8 mouse cellular contexts compared by ENCODE assay signal in genomic region chr8:95141469-95142074, GRCm38 (mm10).
DNase-seq lines count a peak whose midpoint lies in the region; ATAC-seq and TF ChIP-seq lines count a peak whose summit lies in the region.

No protein-coding gene starts in this region.

- no peaks in the 10 kb centered on the region for H3K9me3 ChIP-seq in heart, embryonic 14.5 days (ENCODE audit: control insufficient read depth, low read length)
- no peaks in the 10 kb centered on the region for H3K9me3 ChIP-seq in limb, embryonic 14.5 days (ENCODE audit: control insufficient read depth, low read length)

- peaks cover 5% of the 10 kb centered on the region; the same call in 1 of the 2 replicates for H3K36me3 ChIP-seq in heart, embryonic 14.5 days (ENCODE audit: control insufficient read depth, insufficient read depth, low read length)
- H3K36me3 ChIP-seq in limb, embryonic 14.5 days (ENCODE audit: control insufficient read depth, insufficient read depth, low read length), result peaks cover 5% of the 10 kb centered on the region; the same call in 1 of the 2 replicates

- peak overlapping the region; percentile 70 to 78 for H3K4me3 ChIP-seq in heart, embryonic 14.5 days (ENCODE audit: control insufficient read depth in 1 of 2, insufficient read depth in 1 of 2, low read depth in 1 of 2, low read length in 2 of 2)
- H3K4me3 ChIP-seq in limb, embryonic 14.5 days (replicated peaks; ENCODE audit: low read length), result peak overlapping the region; percentile 66

- peaks cover 30 to 51% of the 10 kb centered on the region in 2 experiments for H3K4me1 ChIP-seq in heart, embryonic 14.5 days (ENCODE audit: control insufficient read depth in 2 of 2, insufficient read depth in 2 of 2, low read length in 2 of 2)
- H3K4me1 ChIP-seq in limb, embryonic 14.5 days (ENCODE audit: control insufficient read depth, insufficient read depth, low read length), result peaks cover 30% of the 10 kb centered on the region

- no peak; the same call in none of the 2 replicates for ATAC-seq in heart, embryonic 14.5 days (ENCODE audit: insufficient number of reproducible peaks, insufficient read depth, low FRiP score, low read depth)
- peak; percentile 36 for ATAC-seq in limb, embryonic 14.5 days (ENCODE audit: low FRiP score, low read depth)
- no peak; the same call in 1 of the 2 replicates for ATAC-seq in frontal cortex, adult (ENCODE audit: low TSS enrichment)

- DNase-seq in adrenal gland, postnatal 14 days, result peak; percentile 46
- DNase-seq in adrenal gland, adult 8-10 months, result no peak
- peak; percentile 71 for DNase-seq in Muller cell, postnatal 12 days (ENCODE audit: inconsistent ontology term)
- peak; percentile 62 for DNase-seq in limb, embryonic 14.5 days (ENCODE audit: low spot score)
- DNase-seq in naive thymus-derived CD4-positive, alpha-beta T cell, adult 2 months (ENCODE audit: low read depth), result peak; percentile 15
- no peak for DNase-seq in left cerebral cortex, adult 18-20 months (ENCODE audit: low spot score in 2 of 2)

- peak overlapping the region; percentile 97 for H3K4me2 ChIP-seq in heart, embryonic 14.5 days (ENCODE audit: low read length)
- H3K4me2 ChIP-seq in limb, embryonic 14.5 days (replicated peaks; ENCODE audit: low read depth, low read length, severe bottlenecking), result peak overlapping the region; percentile 95

- 3% methylated on average over 6 of the region's 6 CpGs for WGBS in heart, embryonic 14.5 days
- WGBS in limb, embryonic 14.5 days, result 0% methylated on average over 6 of the region's 6 CpGs

- H3K9ac ChIP-seq in heart, embryonic 14.5 days (ENCODE audit: low read length), result peak overlapping the region; percentile 89
- peak overlapping the region; percentile 83 for H3K9ac ChIP-seq in limb, embryonic 14.5 days (ENCODE audit: low read depth, low read length, severe bottlenecking)

- no peak for TF ChIP-seq POLR2A in limb, embryonic 14.5 days (IDR thresholded peaks at IDR 0.05; ENCODE audit: borderline replicate concordance, extremely low read depth, insufficient read depth, insufficient read length)

- peak overlapping the region; percentile 45 to 75 for H3K27ac ChIP-seq in heart, embryonic 14.5 days (replicated peaks in 1 of 2; ENCODE audit: control insufficient read depth in 1 of 2, insufficient read depth in 1 of 2, low read depth in 2 of 2, low read length in 2 of 2)
- H3K27ac ChIP-seq in limb, embryonic 14.5 days (replicated peaks; ENCODE audit: low read depth, low read length), result peak overlapping the region; percentile 65; the same call in 1 of the 2 replicates

- peaks cover 4% of the 10 kb centered on the region; the same call in 1 of the 2 replicates for H3K27me3 ChIP-seq in heart, embryonic 14.5 days (ENCODE audit: control insufficient read depth, insufficient read depth, low read length)
- H3K27me3 ChIP-seq in limb, embryonic 14.5 days (ENCODE audit: control insufficient read depth, insufficient read depth, low read length), result peaks cover 6% of the 10 kb centered on the region; the same call in 1 of the 2 replicates

Comparison
In these comparisons a context has a peak if more than half of its experiments do, and no peak if none do; other contexts are left out.
1. DNase-seq: peak in adrenal gland, postnatal 14 days (single experiment), Muller cell, postnatal 12 days (single experiment), limb, embryonic 14.5 days (single experiment) and naive thymus-derived CD4-positive, alpha-beta T cell, adult 2 months (single experiment); none in adrenal gland, adult 8-10 months (single experiment) and left cerebral cortex, adult 18-20 months (0 of 2).